Mouse (Mus musculus) kidney, embryonic 16.5 days (tissue): ENCODE measurements around the gene Erbb4. TPM values are rescaled to one million over a fixed set of nuclear protein-coding genes. Genes with fewer than 3 reads are reported as not detected.

ENCODE experiments used
- ATAC-seq: fragments of 200-750 bp; cut with Nextera tagmentation; 2 replicates; pipeline ENCODE4 v1.8.0; 2017; ENCODE audit warnings: moderate TSS enrichment; ENCODE audit not compliant: low FRiP score, low TSS enrichment
- H3K27ac ChIP-seq: fragments of 300-500 bp; sonication (generic); 2 replicates; pipeline ENCODE4 v1.5.1; 2014; ENCODE audit warnings: low read length
- H3K27me3 ChIP-seq: fragments of 300-500 bp; sonication (generic); 2 replicates; pipeline ENCODE4 v1.6.1; 2014; ENCODE audit warnings: low read length, control low read depth, mixed read lengths; ENCODE audit not compliant: insufficient read depth
- H3K36me3 ChIP-seq: fragments of 300-500 bp; sonication (generic); 2 replicates; pipeline ENCODE4 v1.6.1; 2014; ENCODE audit warnings: low read length, control low read depth, mixed read lengths; ENCODE audit not compliant: insufficient read depth
- H3K4me1 ChIP-seq: fragments of 300-500 bp; sonication (generic); 2 replicates; pipeline ENCODE4 v1.6.1; 2014; ENCODE audit warnings: low read length, control low read depth, mixed read lengths; ENCODE audit not compliant: insufficient read depth
- H3K4me2 ChIP-seq: fragments of 300-500 bp; sonication (generic); replicated peaks from 2 replicates; pipeline ENCODE4 v1.6.1; 2014; ENCODE audit warnings: low read depth, low read length
- H3K4me3 ChIP-seq: fragments of 300-500 bp; sonication (generic); 2 replicates; pipeline ENCODE4 v1.5.1; 2014; ENCODE audit warnings: mild to moderate bottlenecking, low read length
- H3K9ac ChIP-seq: fragments of 300-500 bp; sonication (generic); replicated peaks from 2 replicates; pipeline ENCODE4 v1.6.1; 2014; ENCODE audit warnings: low read length
- H3K9me3 ChIP-seq: fragments of 300-500 bp; sonication (generic); 2 replicates; pipeline ENCODE4 v1.6.1; 2016; ENCODE audit warnings: low read length, control low read depth
- WGBS: fragments of 180-500 bp; shearing (Covaris S2); extraction: QIAGEN DNeasy Blood & Tissue Kit; methylation state at CpG from one replicate; pipeline ENCODE4 v1.1.7; 2014; 5-methylcytosine and 5-hydroxymethylcytosine counted together
- polyA plus RNA-seq: library from polyadenylated mRNA; unstranded; fragments of >200 nt; fragmentation: Nextera tagmentation; extraction: Ambion mirVana; gene quantifications from 2 replicates; pipeline ENCODE4 v1.2.1, GENCODE M21; 2015

Erbb4 gene
- polyA plus RNA-seq: 5.6 and 6.6 TPM in 2 replicates

DNA sequence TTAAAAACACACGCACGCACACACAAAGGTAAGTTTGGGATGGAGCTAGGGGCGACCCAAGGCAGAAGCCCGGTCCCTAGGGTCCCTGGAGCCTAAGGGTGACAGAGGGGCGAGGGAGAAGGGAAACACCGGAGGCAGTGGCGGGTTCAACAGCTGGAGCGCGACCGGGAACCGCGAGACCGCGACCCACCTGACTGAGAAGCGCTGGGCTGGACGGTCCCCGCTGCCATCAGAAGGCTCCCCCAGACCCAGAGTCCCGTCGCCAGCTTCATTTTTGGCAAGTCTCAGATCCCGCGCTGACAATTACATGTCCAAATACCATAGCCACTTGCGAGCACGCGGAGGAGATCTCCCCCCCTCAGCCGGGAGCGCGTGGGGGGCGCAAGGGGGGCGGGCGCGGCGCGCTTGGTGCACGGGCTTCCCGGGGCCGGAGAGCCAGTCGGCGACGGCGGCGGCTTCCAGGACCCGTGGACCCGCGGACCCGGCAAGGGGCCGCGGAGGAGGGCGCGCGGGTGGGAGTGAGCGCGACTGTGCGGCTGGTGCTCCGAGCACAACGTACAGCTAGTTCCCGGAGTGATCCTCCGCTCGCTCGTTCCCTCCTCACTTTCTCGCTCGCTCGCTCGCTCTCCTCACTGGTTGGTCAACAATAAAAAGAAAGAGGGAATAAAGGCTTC is at the start of gene Erbb4:
TSS of gene Erbb4 (minus strand) at position 575 of the 674 bp plus-strand sequence.
- H3K36me3 ChIP-seq: no peaks in the 10 kb centered on the region
- H3K9ac ChIP-seq: peak within 1 kb of the TSS; percentile 72
- no peaks in the 10 kb centered on the region for H3K9me3 ChIP-seq
- WGBS: under 1% methylated on average over 58 of the region's 63 CpGs
- H3K27ac ChIP-seq: peak within 1 kb of the TSS; percentile 53; the same call in 1 of the 2 replicates
- peaks cover 43% of the 10 kb centered on the region for H3K27me3 ChIP-seq
- 0 out of 2 replicates have a peak, but pooled peaks cover 7% of the 10 kb centered on the region for H3K4me1 ChIP-seq
- H3K4me3 ChIP-seq: peak within 1 kb of the TSS; percentile 74
- H3K4me2 ChIP-seq: peak within 1 kb of the TSS; percentile 97
- peak; percentile 53 for ATAC-seq

DNA sequence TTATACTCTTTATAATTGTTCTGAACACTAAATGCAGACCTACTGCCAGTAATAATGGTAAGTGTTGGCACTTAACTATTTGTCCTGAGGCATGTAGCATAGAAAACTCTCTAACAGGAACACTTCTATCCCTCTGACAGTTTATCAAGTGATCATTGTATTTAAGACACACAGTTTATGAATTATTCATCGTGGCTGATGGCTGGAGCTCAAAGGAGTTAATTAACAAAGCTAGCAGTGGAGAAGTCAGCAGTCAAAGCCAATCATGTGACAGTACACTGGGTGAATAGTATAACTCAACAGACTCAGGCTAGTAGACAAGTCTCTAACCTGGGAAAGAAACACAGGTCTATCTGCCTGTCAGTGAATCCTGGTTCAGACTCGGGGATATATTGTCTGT is 49.5 kb upstream of the Erbb4 start:
- Histone ChIP-seq H3K4me1 (no peaks in the 10 kb centered on the region), H3K4me3 (no peak overlapping the region), H3K9ac (no peak overlapping the region), H3K27ac (no peak overlapping the region), H3K4me2 (no peak overlapping the region), H3K27me3 (no peaks in the 10 kb centered on the region), H3K36me3 (no peaks in the 10 kb centered on the region), H3K9me3 (no peaks in the 10 kb centered on the region)
- WGBS: 73% methylated on average over 2 of the region's 2 CpGs
- ATAC-seq: no peak

- no peak overlapping the region for H3K4me3 ChIP-seq
- no peak overlapping the region for H3K27ac ChIP-seq
- H3K4me1 ChIP-seq: no peaks in the 10 kb centered on the region
- no peak overlapping the region for H3K9ac ChIP-seq
- no peaks in the 10 kb centered on the region for H3K27me3 ChIP-seq
- no peaks in the 10 kb centered on the region for H3K36me3 ChIP-seq
- H3K9me3 ChIP-seq: no peaks in the 10 kb centered on the region
- ATAC-seq: no peak
- H3K4me2 ChIP-seq: no peak overlapping the region
These were observed 33.5 kb upstream of the Erbb4 start for GRCm38 (mm10) chr1:69141341-69141740.

DNA sequence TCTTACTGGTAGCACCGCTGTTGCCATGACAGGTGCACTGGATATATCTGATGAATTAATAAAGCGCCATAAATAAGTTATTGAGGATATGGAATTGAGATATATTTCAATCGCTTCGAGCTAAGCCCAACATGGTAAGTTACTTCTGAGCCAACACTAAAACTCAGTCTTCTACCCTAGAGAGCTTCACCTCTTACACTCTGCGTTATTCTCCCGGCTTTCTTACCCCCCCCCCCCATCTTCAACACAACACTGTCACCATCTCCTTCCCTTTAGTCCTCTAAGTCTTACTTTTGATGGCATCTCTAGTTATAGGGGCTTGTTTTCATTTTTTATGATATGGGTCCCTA is 31.6 kb upstream of the Erbb4 start:
- H3K4me2 ChIP-seq: no peak overlapping the region
- H3K4me1 ChIP-seq: no peaks in the 10 kb centered on the region
- WGBS: 58% methylated on average over 6 of the region's 6 CpGs
- no peak for ATAC-seq
- no peak overlapping the region for H3K9ac ChIP-seq
- H3K36me3 ChIP-seq: no peaks in the 10 kb centered on the region
- no peak overlapping the region for H3K4me3 ChIP-seq
- no peak overlapping the region for H3K27ac ChIP-seq
- H3K27me3 ChIP-seq: no peaks in the 10 kb centered on the region
- no peaks in the 10 kb centered on the region for H3K9me3 ChIP-seq

- Histone ChIP-seq H3K9ac (no peak overlapping the region), H3K9me3 (no peaks in the 10 kb centered on the region), H3K27me3 (no peaks in the 10 kb centered on the region), H3K36me3 (no peaks in the 10 kb centered on the region), H3K27ac (no peak overlapping the region), H3K4me2 (no peak overlapping the region), H3K4me1 (no peaks in the 10 kb centered on the region), H3K4me3 (no peak overlapping the region)
- no peak for ATAC-seq
- WGBS: 39% methylated on average over 4 of the region's 4 CpGs
These were observed 31.1 kb upstream of the Erbb4 start for GRCm38 (mm10) chr1:69138856-69139518.

DNA sequence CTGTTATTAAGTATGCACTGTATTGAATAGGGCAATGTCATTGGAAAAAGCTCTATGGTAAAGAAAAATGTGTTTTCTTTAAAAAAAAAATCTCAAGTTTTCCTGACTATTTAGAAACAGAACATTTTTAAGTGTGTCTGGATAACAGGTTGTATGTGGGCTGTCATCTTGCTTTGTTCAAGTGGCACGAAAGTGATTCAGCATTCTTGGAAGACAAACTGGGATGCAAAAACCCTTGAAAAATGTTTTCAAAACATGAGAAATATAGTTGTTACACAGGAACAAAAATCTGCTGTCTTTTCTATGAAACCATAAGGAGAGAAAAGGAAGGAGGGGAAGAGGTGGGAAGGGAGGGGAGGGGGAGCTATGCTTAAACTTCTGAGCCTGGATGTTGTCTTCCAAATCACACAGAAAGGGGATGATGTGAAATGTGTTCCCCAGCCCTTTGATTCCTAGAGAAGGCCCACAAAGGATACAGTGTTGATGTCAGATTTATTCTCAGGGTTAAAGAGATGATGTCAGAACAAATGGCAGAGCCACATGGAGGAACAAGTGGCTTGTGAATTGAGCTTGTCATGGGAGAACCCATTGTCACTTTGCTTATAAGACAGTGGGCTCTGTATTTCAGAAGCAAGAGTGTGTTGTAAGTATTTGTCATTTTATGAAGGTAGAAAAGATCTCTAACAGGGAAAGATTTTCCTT is 16.4 kb upstream of the Erbb4 start:
- Histone ChIP-seq H3K9ac (no peak overlapping the region), H3K27me3 (no peaks in the 10 kb centered on the region), H3K27ac (no peak overlapping the region), H3K4me2 (no peak overlapping the region), H3K9me3 (no peaks in the 10 kb centered on the region), H3K36me3 (no peaks in the 10 kb centered on the region), H3K4me3 (no peak overlapping the region), H3K4me1 (no peaks in the 10 kb centered on the region)
- no peak for ATAC-seq
- 92% methylated on average over 1 of the region's 1 CpGs for WGBS

DNA sequence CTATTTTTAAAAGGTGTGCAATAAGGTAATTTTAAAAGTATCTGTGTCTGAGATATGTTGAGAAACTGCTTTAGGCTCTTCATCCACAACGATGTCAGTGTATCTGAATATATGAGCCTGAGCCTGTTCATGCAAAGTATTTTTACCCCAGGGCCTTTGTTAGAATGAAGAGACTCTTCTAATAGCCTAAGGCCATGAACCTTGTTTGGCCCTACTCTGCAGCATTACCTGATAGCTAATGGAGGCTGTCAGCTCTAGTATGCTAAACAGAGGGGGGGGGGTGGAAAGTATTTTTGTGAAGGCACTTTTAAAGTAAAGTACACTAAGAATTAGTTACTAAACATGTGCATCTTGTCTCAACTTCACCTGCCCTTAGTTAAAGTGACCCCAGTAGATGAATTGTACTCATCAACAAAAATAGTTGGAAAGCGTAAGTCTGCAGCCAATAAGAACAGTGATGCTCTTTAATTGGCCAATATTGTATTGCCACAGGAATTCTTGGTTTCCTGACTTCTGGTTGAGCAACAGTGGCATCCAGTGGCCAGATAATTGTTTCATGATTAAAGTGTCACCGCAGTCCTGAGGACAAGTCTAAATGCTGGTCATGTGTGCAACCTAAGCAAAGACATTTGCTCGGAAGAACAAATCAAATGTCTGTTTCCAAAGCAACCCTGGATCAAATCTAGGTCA is 10.5 kb upstream of the Erbb4 start:
- no peak for ATAC-seq

GRCm38 (mm10) chr1:69108159-69108925 is 483 bp upstream of the Erbb4 start:
- peak; percentile 80 for ATAC-seq
- Histone ChIP-seq H3K27me3 (peaks cover 40% of the 10 kb centered on the region), H3K36me3 (no peaks in the 10 kb centered on the region)

More for the DNA sequence above, 10.5 kb upstream of the Erbb4 start:
- no peaks in the 10 kb centered on the region for H3K36me3 ChIP-seq
- H3K27ac ChIP-seq: no peak overlapping the region
- no peaks in the 10 kb centered on the region for H3K9me3 ChIP-seq
- no peak overlapping the region for H3K9ac ChIP-seq
- no peak overlapping the region for H3K4me3 ChIP-seq
- H3K27me3 ChIP-seq: 0 out of 2 replicates have a peak, but pooled peaks cover 2% of the 10 kb centered on the region
- WGBS: 83% methylated on average over 4 of the region's 4 CpGs
- H3K4me2 ChIP-seq: no peak overlapping the region
- H3K4me1 ChIP-seq: no peaks in the 10 kb centered on the region

DNA sequence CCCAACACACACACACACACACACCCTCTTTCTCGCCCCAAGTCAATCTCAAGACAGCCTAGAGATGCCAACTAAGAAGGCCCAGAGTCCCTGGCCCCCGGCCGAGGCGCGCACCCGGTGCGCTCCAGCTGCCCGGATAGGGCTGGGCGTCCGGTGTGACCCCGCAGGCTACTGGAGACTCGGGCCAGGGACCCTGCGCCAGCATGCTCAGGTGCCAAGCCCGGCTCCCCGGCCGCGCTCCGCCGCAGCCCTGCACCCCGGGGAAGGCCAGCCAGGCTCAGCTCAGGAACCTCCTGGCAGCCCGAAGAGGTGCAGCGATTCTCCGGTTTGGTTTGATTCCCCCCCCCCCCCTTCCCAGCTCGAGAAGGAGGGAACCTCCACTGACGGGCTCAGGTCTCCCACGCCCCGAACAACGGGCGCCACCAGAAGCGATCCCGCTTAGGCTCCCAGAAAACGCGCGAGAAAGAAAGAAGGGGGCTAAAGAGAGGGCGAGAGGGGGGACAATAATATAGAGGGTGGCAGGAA is 860 bp downstream of the Erbb4 start:
- Histone ChIP-seq H3K27ac (peak overlapping the region; percentile 53; the same call in 1 of the 2 replicates), H3K27me3 (peaks cover 43% of the 10 kb centered on the region)

More at GRCm38 (mm10) chr1:69108159-69108925, 483 bp upstream of the Erbb4 start:
- H3K4me1 ChIP-seq: 0 out of 2 replicates have a peak, but pooled peaks cover 7% of the 10 kb centered on the region
- 4% methylated on average over 20 of the region's 20 CpGs for WGBS
- peak overlapping the region; percentile 74 for H3K4me3 ChIP-seq
- no peak overlapping the region for H3K27ac ChIP-seq
- peak overlapping the region; percentile 97 for H3K4me2 ChIP-seq
- no peaks in the 10 kb centered on the region for H3K9me3 ChIP-seq
- peak overlapping the region; percentile 72 for H3K9ac ChIP-seq

More for the DNA sequence above, 860 bp downstream of the Erbb4 start:
- Histone ChIP-seq H3K4me2 (peak overlapping the region; percentile 97), H3K4me3 (peak overlapping the region; percentile 74), H3K36me3 (no peaks in the 10 kb centered on the region), H3K9ac (peak overlapping the region; percentile 72), H3K4me1 (0 out of 2 replicates have a peak, but pooled peaks cover 7% of the 10 kb centered on the region), H3K9me3 (no peaks in the 10 kb centered on the region)
- WGBS: under 1% methylated on average over 34 of the region's 35 CpGs
- ATAC-seq: peak; percentile 65
